Mouse (Mus musculus): Measurements from ENCODE around the gene Sstr3.
A peak's percentile ranks its signal among the peaks of the same experiment; 100 is the strongest.

Gene Sstr3

GRCm38 (mm10) chr15:78559141-78559979 lies 14.9 kb upstream of the Sstr3 start:
- DNase-seq (ENCODE audit: low spot score in 2 of 2): no peak

GRCm38 (mm10) chr15:78557693-78558535 lies 13.4 kb upstream of the Sstr3 start:
- no peak for DNase-seq (ENCODE audit: low spot score in 2 of 2)

GRCm38 (mm10) chr15:78554545-78555313 lies 10.2 kb upstream of the Sstr3 start:
- DNase-seq (ENCODE audit: low spot score in 2 of 2): no peak

GRCm38 (mm10) chr15:78549189-78549734 lies 4.8 kb upstream of the Sstr3 start:
- DNase-seq (ENCODE audit: low spot score in 2 of 2): no peak

- DNase-seq (ENCODE audit: low spot score in 2 of 2): no peak
These were observed 4.2 kb upstream of the Sstr3 start for GRCm38 (mm10) chr15:78548711-78549110.

GRCm38 (mm10) chr15:78548336-78548665 lies 3.8 kb upstream of the Sstr3 start:
- no peak for DNase-seq (ENCODE audit: low spot score in 2 of 2)

- DNase-seq (ENCODE audit: low spot score in 2 of 2): no peak
These were observed 3.2 kb upstream of the Sstr3 start for GRCm38 (mm10) chr15:78547415-78548335.

- no peak for DNase-seq (ENCODE audit: low spot score in 2 of 2)
These were observed 1.6 kb upstream of the Sstr3 start for GRCm38 (mm10) chr15:78546060-78546459.

GRCm38 (mm10) chr15:78544041-78544440 lies 444 bp downstream of the Sstr3 start:
- DNase-seq (ENCODE audit: low spot score in 2 of 2): no peak

GRCm38 (mm10) chr15:78542767-78543303 lies 1.6 kb downstream of the Sstr3 start:
- no peak for DNase-seq (ENCODE audit: low spot score in 2 of 2)

- no peak for DNase-seq (ENCODE audit: low spot score in 2 of 2)
These were observed 2.3 kb downstream of the Sstr3 start for GRCm38 (mm10) chr15:78542098-78542766.

- no peak for DNase-seq (ENCODE audit: low spot score in 2 of 2)
These were observed 2.9 kb downstream of the Sstr3 start for GRCm38 (mm10) chr15:78541606-78542005.

GRCm38 (mm10) chr15:78541036-78541435 lies 3.4 kb downstream of the Sstr3 start:
- no peak for DNase-seq (ENCODE audit: low spot score in 2 of 2)

GRCm38 (mm10) chr15:78535723-78536421 lies 8.6 kb downstream of the Sstr3 start:
- no peak for DNase-seq (ENCODE audit: low spot score in 2 of 2)

GRCm38 (mm10) chr15:78533346-78533835 lies 11.1 kb downstream of the Sstr3 start:
- DNase-seq (ENCODE audit: low spot score in 2 of 2): no peak

- DNase-seq (ENCODE audit: low spot score in 2 of 2): no peak
These were observed 11.7 kb downstream of the Sstr3 start for GRCm38 (mm10) chr15:78532566-78533345.

- peak; percentile 99 for DNase-seq (ENCODE audit: low spot score in 2 of 2)
These were observed 12.5 kb downstream of the Sstr3 start for GRCm38 (mm10) chr15:78531901-78532469.

GRCm38 (mm10) chr15:78531451-78531720 lies 13.1 kb downstream of the Sstr3 start:
- DNase-seq (ENCODE audit: low spot score in 2 of 2): no peak

All from right cerebral cortex, postnatal 36 days (tissue).